Comparison of ENCODE assay signal across 8 mouse cellular contexts in the genomic region with DNA sequence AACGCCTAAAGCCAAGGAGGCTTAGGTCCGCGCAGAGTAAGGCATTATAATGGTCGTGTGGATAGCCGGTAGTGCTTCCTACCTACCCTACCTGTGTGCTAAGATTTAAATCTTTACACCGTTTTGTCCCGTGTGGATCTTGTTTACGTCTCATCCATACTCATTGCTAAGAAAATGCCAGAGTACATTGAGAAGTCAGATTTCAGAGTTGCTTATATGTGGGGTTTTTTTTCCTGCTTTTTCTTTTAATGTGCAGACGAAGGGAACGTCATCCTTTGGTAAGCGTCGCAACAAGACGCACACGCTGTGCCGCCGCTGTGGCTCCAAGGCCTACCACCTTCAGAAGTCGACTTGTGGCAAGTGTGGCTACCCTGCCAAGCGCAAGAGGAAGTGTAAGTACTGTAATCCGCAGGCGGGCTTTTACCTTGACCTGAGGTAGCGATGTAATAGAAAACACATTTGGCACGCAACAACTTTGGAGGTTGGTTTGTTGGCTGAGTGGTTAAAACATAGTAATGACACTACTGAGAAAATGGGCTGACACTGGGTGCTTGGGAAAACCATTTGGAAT. TPM values are rescaled to one million over a fixed set of nuclear protein-coding genes. Genes with fewer than 3 reads are reported as not detected.
DNase-seq lines count a peak whose midpoint lies in the region; ATAC-seq and TF ChIP-seq lines count a peak whose summit lies in the region.

No protein-coding gene starts in this region.

- no peak for TF ChIP-seq POLR2A in embryonic fibroblast, embryonic 13.5 days (IDR thresholded peaks at IDR 0.05; ENCODE audit: low read depth, low read length)

- H3K36me3 ChIP-seq in kidney, embryonic 16.5 days (ENCODE audit: insufficient read depth, low read length) = peaks cover 38% of the 10 kb centered on the region
- peaks cover 31% of the 10 kb centered on the region for H3K36me3 ChIP-seq in midbrain, postnatal 0 days (ENCODE audit: insufficient read depth, low read length)

- no peaks in the 10 kb centered on the region for H3K4me1 ChIP-seq in embryonic fibroblast, embryonic 13.5 days (ENCODE audit: control insufficient read depth, insufficient read depth, low read length)
- H3K4me1 ChIP-seq in kidney, embryonic 16.5 days (ENCODE audit: insufficient read depth, low read length) = peaks cover 16% of the 10 kb centered on the region
- H3K4me1 ChIP-seq in midbrain, postnatal 0 days (ENCODE audit: insufficient read depth, low read length) = peaks cover 10% of the 10 kb centered on the region

- peak overlapping the region; percentile 97 for H3K4me3 ChIP-seq in embryonic fibroblast, embryonic 13.5 days (ENCODE audit: insufficient read depth, low read length)
- peak overlapping the region; percentile 98 for H3K4me3 ChIP-seq in kidney, embryonic 16.5 days (ENCODE audit: low read length)
- peak overlapping the region; percentile 89 for H3K4me3 ChIP-seq in midbrain, postnatal 0 days (ENCODE audit: low read depth, low read length)

- WGBS in kidney, embryonic 16.5 days = under 1% methylated on average over 22 of the region's 22 CpGs
- 3% methylated on average over 22 of the region's 22 CpGs for WGBS in midbrain, postnatal 0 days

- TF ChIP-seq CTCF in embryonic fibroblast, embryonic 13.5 days (IDR thresholded peaks at IDR 0.05; ENCODE audit: borderline replicate concordance, insufficient read depth, low read length) = no peak
- no peak for TF ChIP-seq CTCF in midbrain, postnatal 0 days (IDR thresholded peaks at IDR 0.05)

- no peak for ATAC-seq in kidney, embryonic 16.5 days (ENCODE audit: low FRiP score, low TSS enrichment)
- peak; percentile 25 for ATAC-seq in midbrain, postnatal 0 days (ENCODE audit: low FRiP score)

- no peaks in the 10 kb centered on the region for H3K27me3 ChIP-seq in kidney, embryonic 16.5 days (ENCODE audit: insufficient read depth, low read length)
- no peaks in the 10 kb centered on the region for H3K27me3 ChIP-seq in midbrain, postnatal 0 days (ENCODE audit: insufficient read depth, low read length)

- H3K9me3 ChIP-seq in kidney, embryonic 16.5 days (ENCODE audit: low read length) = no peaks in the 10 kb centered on the region
- no peaks in the 10 kb centered on the region for H3K9me3 ChIP-seq in midbrain, postnatal 0 days (ENCODE audit: low read length)

- peak overlapping the region; percentile 98 for H3K9ac ChIP-seq in kidney, embryonic 16.5 days (replicated peaks; ENCODE audit: low read length)
- H3K9ac ChIP-seq in midbrain, postnatal 0 days (replicated peaks; ENCODE audit: low read length, poor library complexity, severe bottlenecking) = peak overlapping the region; percentile 90

- peak; percentile 35 for DNase-seq in adrenal gland, adult 8-10 months
- no peak for DNase-seq in adrenal gland, adult 18-20 months (ENCODE audit: low spot score in 2 of 2)
- DNase-seq in 416B (ENCODE audit: low read depth) (peak; percentile 41), MN1 (ENCODE audit: low spot score) (no peak)
- DNase-seq in midbrain, postnatal 0 days (ENCODE audit: low spot score) = no peak
- DNase-seq in left cerebral cortex, adult 11 months (ENCODE audit: low spot score) = no peak

- peak overlapping the region; percentile 90 for H3K4me2 ChIP-seq in kidney, embryonic 16.5 days (replicated peaks; ENCODE audit: low read depth, low read length)
- peak overlapping the region; percentile 67 for H3K4me2 ChIP-seq in midbrain, postnatal 0 days (ENCODE audit: low read depth, low read length, poor library complexity, severe bottlenecking)

- H3K27ac ChIP-seq in embryonic fibroblast, embryonic 13.5 days (ENCODE audit: insufficient read depth, low read length) = peak overlapping the region; percentile 73
- peak overlapping the region; percentile 96 for H3K27ac ChIP-seq in kidney, embryonic 16.5 days (ENCODE audit: low read length)
- H3K27ac ChIP-seq in midbrain, postnatal 0 days (ENCODE audit: low read depth, low read length) = peak overlapping the region; percentile 87

RNA-seq across cellular contexts. Expression of a gene that starts 0.7 kb away (rescaled TPM):
- total RNA-seq in adrenal gland, adult 8-10 months (2022) = 100 to 1,000 TPM; 411 to 520 (median 488) TPM
- total RNA-seq in adrenal gland, adult 18-20 months (2021) = 100 to 1,000 TPM; 365 to 475 TPM
- 606 and 706 TPM in 2 replicates for polyA plus RNA-seq in embryonic fibroblast, embryonic 13.5 days (2011; ENCODE audit: insufficient read length, low read depth, missing spikeins)
- polyA plus RNA-seq in kidney, embryonic 16.5 days (2015; fragmentation: Nextera tagmentation; extraction: Ambion mirVana) = 410 and 416 TPM in 2 replicates
- total RNA-seq in midbrain, postnatal 0 days (2014; rRNA removed) = 186 and 281 TPM in 2 replicates
- 359 and 404 TPM in 2 replicates for polyA plus RNA-seq in midbrain, postnatal 0 days (2015; fragmentation: Nextera tagmentation; extraction: Ambion mirVana)

RNA-seq across cellular contexts. Expression of a gene that starts 8.8 kb away (rescaled TPM):
- total RNA-seq in adrenal gland, adult 8-10 months (2022) = 10 to 100 TPM in 3 of 4 experiments, 1 to 10 TPM in 1; 9.5 to 12.0 (median 10.8) TPM
- 1 to 10 TPM; 6.6 to 6.7 TPM for total RNA-seq in adrenal gland, adult 18-20 months (2021)
- 1.8 TPM in 2 replicates for polyA plus RNA-seq in embryonic fibroblast, embryonic 13.5 days (2011; ENCODE audit: insufficient read length, low read depth, missing spikeins)
- polyA plus RNA-seq in kidney, embryonic 16.5 days (2015; fragmentation: Nextera tagmentation; extraction: Ambion mirVana) = 1.3 and 2.6 TPM in 2 replicates
- 0.11 and 0.42 TPM in 2 replicates for total RNA-seq in midbrain, postnatal 0 days (2014; rRNA removed)
- polyA plus RNA-seq in midbrain, postnatal 0 days (2015; fragmentation: Nextera tagmentation; extraction: Ambion mirVana) = 0.25 and 0.52 TPM in 2 replicates

RNA-seq across cellular contexts. Expression of a gene that starts 26.5 kb away (rescaled TPM):
- 10 to 100 TPM; 33.2 to 42.6 (median 37.3) TPM for total RNA-seq in adrenal gland, adult 8-10 months (2022)
- total RNA-seq in adrenal gland, adult 18-20 months (2021) = 10 to 100 TPM; 31.8 to 36.3 TPM
- 32.0 and 41.2 TPM in 2 replicates for polyA plus RNA-seq in embryonic fibroblast, embryonic 13.5 days (2011; ENCODE audit: insufficient read length, low read depth, missing spikeins)
- polyA plus RNA-seq in kidney, embryonic 16.5 days (2015; fragmentation: Nextera tagmentation; extraction: Ambion mirVana) = 22.4 and 24.7 TPM in 2 replicates
- 17.2 and 17.5 TPM in 2 replicates for total RNA-seq in midbrain, postnatal 0 days (2014; rRNA removed)
- 9.5 and 10.6 TPM in 2 replicates for polyA plus RNA-seq in midbrain, postnatal 0 days (2015; fragmentation: Nextera tagmentation; extraction: Ambion mirVana)

RNA-seq across cellular contexts. Expression of a gene that starts 53.6 kb away (rescaled TPM):
- total RNA-seq in adrenal gland, adult 8-10 months (2022) = 10 to 100 TPM; 12.9 to 50.2 (median 30.7) TPM
- 10 to 100 TPM; 15.3 to 42.7 TPM for total RNA-seq in adrenal gland, adult 18-20 months (2021)
- 0.19 TPM in 1 of 2 replicates, not detected in the other for polyA plus RNA-seq in embryonic fibroblast, embryonic 13.5 days (2011; ENCODE audit: insufficient read length, low read depth, missing spikeins)
- 0.11 and 0.18 TPM in 2 replicates for polyA plus RNA-seq in kidney, embryonic 16.5 days (2015; fragmentation: Nextera tagmentation; extraction: Ambion mirVana)
- 0.27 TPM in 1 of 2 replicates, not detected in the other for total RNA-seq in midbrain, postnatal 0 days (2014; rRNA removed)
- polyA plus RNA-seq in midbrain, postnatal 0 days (2015; fragmentation: Nextera tagmentation; extraction: Ambion mirVana) = 0.10 TPM in 1 of 2 replicates, not detected in the other

Comparison
In these comparisons a context has a peak if more than half of its experiments do, and no peak if none do; other contexts are left out.
1. DNase-seq: peak in adrenal gland, adult 8-10 months (single experiment) and 416B (single experiment); none in adrenal gland, adult 18-20 months (0 of 2), midbrain, postnatal 0 days (single experiment), MN1 (single experiment) and left cerebral cortex, adult 11 months (single experiment).
2. Peak in every context shown above with its lines, with median percentiles within 50 percentile points of each other: H3K27ac ChIP-seq and H3K4me3 ChIP-seq.